Mouse (Mus musculus) brain, embryonic 14.5 days (tissue): ENCODE data around the gene Itgb3.

ENCODE experiments used
- CTCF ChIP-seq: fragments of 200-500 bp; IDR thresholded peaks from 2 replicates; pipeline ENCODE4 v1.5.1; 2012; ENCODE audit warnings: inconsistent platforms, mild to moderate bottlenecking, moderate library complexity, borderline replicate concordance; ENCODE audit not compliant: insufficient read depth, insufficient read length; ENCODE audit errors: extremely low read depth
- POLR2A ChIP-seq: fragments of 200-500 bp; IDR thresholded peaks from 2 replicates; pipeline ENCODE4 v1.6.1; 2012; ENCODE audit warnings: mild to moderate bottlenecking, inconsistent platforms, borderline replicate concordance; ENCODE audit not compliant: poor library complexity, insufficient read depth, insufficient read length, severe bottlenecking; ENCODE audit errors: extremely low read depth

DNA sequence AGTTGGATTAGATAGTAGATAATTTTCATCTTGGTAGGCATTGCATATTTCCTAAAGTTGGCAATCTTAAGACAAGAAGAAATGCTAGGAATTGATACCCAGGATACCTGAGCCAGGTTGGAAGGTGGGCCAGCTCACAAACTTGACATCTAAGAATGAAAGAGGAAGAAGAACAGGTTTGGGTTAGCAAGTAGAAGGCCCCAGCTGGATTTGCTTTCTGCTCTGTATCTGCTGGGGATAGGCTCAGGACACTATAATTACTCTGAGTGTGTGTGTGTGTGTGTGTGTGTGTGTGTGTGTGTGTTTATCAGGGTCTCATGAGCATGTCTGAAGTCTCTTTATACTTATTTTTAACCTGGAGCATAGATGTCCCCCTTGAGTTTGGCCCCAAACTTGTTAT, 18.8 kb downstream of the Itgb3 start:
- TF ChIP-seq CTCF (no peak), POLR2A (no peak)
